Mouse (Mus musculus) heart, postnatal 25 days (tissue): ENCODE results near the gene Reln. TPM values are rescaled to one million over a fixed set of nuclear protein-coding genes. Genes with fewer than 3 reads are reported as not detected.

ENCODE experiments used
- DNase-seq: peaks from one replicate; pipeline ENCODE4 v3.0.0; 2022; ENCODE audit warnings: low spot score
- intact Hi-C: fragments of 180-260 bp; cut with DNase I; formaldehyde crosslinking; loops from one replicate; pipeline ENCODE4 v1.15.1; 2025
- total RNA-seq, 2 experiments: library from RNA; stranded (reverse); gene quantifications; 2 replicates each; pipeline ENCODE4 v1.2.3; 2021

Reln gene
- total RNA-seq, 2 experiments from 2014 or later: 3.3 to 3.8 TPM

DNA sequence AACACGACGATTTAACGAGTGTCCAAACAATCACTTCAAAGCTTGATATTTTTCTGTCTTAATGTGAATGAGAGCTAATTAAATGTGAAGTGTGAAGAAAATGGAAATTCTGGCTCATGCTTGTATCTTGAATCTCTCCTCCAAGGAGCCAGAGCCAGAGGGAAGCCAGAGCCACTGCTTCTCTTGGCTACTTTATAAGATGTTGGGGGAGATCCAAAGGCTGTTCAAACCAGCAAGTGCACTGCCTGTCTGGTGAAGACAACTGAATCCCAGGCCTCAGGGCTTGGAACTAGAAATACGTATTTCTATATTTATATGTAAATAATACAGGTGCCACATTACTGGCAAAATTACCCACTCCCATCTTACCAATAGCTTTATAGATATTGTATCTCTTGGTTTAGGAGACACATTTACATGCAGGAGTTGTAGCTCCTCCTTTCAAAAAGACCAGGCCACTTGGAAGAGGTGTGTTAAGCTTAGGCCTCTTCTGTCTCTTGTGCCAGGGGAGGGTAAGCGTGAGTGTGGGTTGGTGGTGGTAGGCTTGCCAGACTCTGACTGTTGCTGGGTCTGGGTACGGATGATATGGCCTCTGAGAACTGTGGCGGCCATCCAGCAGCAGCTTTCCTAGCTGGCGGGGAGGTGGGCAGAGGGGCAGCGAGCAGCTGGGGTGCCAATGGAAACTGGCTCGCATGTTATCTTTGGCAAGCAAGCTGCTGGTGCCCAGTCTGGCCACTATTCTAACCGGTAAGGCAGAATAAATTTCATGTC, 395.6 kb downstream of the Reln start:
- no peak for DNase-seq
- intact Hi-C loops: no loop called here

- intact Hi-C loops: no loop called here
- DNase-seq: no peak
Measured at GRCm38 (mm10) chr5:21947610-21948381, 396.7 kb downstream of the Reln start.

DNA sequence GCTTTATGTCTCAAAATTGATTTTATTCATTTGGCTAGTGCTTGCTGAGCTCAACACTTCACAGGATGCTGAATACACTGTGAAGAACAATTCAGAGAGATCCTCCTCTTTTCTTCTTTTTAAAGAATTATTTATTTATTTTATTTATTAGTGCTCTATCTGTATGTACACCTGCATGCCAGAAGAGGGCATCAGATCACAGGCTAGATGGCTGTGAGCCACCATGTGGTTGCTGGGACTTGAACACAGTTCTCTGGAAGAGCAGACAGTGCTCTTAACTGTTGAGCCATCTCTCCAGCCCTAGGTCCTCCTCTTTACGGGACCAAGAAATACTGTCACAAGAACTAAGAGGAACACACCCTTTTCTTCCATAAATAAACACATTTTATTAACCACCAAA, 399.9 kb downstream of the Reln start:
- no peak for DNase-seq
- intact Hi-C loops: no loop called here

DNA sequence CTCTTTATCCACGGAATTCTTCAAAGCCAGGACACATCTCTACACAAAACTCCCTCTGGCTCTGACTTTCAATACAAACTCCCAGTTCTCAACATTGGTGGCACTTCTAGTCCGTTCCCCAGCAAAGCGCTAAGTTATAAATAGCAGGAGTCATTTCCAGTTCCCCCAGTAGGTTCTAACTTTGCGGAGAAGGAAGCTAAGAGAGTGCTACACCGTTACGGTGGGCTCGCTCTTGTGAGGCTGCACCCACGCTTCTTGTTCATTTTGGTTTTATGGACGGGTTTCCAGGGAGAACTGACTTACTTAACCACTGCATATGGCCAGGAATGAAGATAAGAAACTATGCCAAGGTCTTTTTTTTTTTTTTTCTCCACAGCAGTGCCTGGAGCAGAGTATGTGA, 405.1 kb downstream of the Reln start:
- no peak for DNase-seq
- intact Hi-C loops: loop anchor here (5.0 kb wide), 1 partner anchor 568 kb away; no protein-coding TSS in a partner anchor

DNA sequence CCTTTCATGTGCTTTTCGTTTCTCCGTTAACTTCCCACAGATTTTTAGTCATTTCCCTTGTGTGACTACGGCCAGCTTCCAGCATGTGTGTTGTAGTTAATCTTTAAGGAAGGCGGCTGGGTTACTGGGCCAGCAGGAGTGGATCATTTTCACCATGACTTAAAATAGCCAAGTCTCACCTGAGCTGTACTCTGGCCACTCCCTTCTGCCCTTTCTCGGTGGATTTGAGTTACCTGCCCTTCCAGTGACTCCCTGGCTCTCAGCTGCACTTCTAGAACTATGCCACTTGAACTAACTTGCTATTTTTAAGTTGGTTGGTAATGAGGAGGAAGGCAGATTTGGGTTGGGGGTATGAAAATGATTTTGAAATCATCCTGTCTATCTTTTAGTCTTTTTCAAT, 406.4 kb downstream of the Reln start:
- intact Hi-C loops: loop anchor here (5.0 kb wide), 1 partner anchor 569 kb away; no protein-coding TSS in a partner anchor
- no peak for DNase-seq

DNA sequence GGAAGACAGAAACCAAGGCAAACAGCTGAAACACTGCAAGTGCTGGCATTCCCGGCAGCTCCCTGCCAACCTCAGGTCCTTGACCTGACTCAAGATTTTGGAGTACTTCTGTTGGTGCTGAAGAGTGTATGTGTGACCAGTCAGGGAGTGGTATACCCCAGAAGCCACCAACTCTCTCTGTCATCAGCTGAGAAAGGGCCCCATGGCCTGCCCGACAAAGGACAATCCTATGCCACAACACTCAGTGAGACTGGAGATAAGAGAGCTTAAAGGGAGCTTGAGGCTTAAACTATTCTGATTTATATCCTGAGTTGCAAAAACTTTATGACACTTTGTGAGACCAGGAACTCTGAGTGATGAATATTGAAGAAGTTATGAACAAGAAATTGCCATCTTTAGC, 407.9 kb downstream of the Reln start:
- no peak for DNase-seq
- intact Hi-C loops: loop anchor here (5.0 kb wide), 1 partner anchor 571 kb away; no protein-coding TSS in a partner anchor

DNA sequence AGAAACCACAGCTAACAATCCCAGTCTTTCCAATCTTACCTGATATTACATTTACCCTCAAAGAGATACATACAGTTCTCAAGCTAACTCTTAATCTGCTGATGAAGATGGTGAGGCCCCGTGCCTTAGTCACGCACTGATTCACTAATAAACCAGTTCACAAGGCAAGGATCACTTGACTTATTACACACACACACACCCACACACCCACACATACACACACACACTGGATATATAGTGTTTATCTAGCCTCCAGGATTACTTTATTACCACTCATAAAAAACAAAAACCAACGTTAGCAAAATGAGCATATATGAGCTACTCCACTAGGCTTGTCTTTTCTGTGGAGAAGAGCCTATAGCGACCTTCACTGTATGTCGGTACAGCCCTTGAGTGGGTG, 408.4 kb downstream of the Reln start:
- no peak for DNase-seq
- intact Hi-C loops: loop anchor here (5.0 kb wide), 1 partner anchor 571 kb away; no protein-coding TSS in a partner anchor

GRCm38 (mm10) chr5:21934811-21935396, 409.6 kb downstream of the Reln start:
- intact Hi-C loops: loop anchor here (5.0 kb wide), 2 partner anchors 572 to 582 kb away; no protein-coding TSS in a partner anchor

GRCm38 (mm10) chr5:21934173-21934698, 410.3 kb downstream of the Reln start:
- intact Hi-C loops: loop anchor here (5.0 kb wide), 1 partner anchor 583 kb away; no protein-coding TSS in a partner anchor

More at GRCm38 (mm10) chr5:21934811-21935396, 409.6 kb downstream of the Reln start:
- DNase-seq: no peak

DNA sequence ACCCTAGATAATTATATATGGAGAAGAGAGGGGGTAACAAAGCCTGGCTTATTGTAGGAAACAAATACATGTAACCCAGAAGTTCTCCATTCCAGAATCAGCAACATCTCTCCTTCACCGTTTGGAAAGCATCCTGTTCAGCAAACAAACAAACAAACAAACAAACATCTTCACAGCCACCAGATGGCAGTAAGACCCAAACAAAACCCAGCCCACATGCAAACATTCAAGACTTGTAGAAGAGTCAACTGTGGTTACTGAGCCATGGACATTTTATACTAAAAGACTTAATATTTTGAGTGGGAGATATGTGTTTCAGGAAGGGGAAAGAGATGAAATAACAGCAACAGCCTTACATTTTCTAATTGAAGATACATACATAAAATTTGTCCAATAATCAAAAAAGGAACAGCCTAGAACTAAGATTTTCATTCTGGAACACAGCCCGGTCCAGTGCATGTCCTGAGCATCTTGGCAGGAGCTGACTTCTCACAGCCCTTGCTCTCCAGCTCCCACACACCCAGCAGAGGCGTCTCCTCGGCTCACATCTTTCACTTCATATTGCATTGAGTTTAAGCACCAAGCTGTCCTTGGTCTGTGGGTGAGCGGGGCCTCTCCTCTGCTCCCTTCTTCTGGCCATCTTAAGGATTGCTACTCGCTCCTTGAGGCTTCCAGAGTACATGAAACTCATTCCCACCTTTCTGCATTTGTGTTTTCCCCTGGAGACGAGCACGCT, 411.0 kb downstream of the Reln start:
- intact Hi-C loops: loop anchor here (5.0 kb wide), 1 partner anchor 584 kb away; no protein-coding TSS in a partner anchor
- no peak for DNase-seq

More at GRCm38 (mm10) chr5:21934173-21934698, 410.3 kb downstream of the Reln start:
- DNase-seq: no peak

GRCm38 (mm10) chr5:21931151-21931550, 413.4 kb downstream of the Reln start:
- DNase-seq: no peak
- intact Hi-C loops: loop anchor here (5.0 kb wide), 1 partner anchor 586 kb away; no protein-coding TSS in a partner anchor

- no peak for DNase-seq
- intact Hi-C loops: no loop called here
Measured at GRCm38 (mm10) chr5:21920310-21920709, 424.2 kb downstream of the Reln start.

- DNase-seq: no peak
- intact Hi-C loops: no loop called here
Measured at GRCm38 (mm10) chr5:21919281-21919780, 425.2 kb downstream of the Reln start.

DNA sequence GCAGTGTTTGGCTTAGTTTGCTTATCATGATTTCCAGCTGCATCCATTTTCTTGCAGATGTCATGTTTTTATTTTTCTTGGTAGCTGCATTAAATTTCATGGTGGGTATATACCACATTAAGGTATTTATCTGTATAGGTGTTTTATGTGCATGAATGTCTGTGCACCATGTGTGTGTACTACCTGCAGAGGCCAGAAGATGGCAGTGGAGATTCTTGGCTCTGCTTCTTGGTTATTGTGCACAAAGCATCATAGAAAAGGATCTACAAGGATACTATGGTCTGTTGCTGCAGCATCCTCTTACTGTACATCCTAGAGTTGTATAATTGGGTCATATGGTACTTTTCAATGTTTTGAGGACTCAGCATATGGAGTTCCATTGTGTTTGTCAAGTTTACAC, 428.5 kb downstream of the Reln start:
- no peak for DNase-seq
- intact Hi-C loops: no loop called here

GRCm38 (mm10) chr5:21914776-21915175, 429.7 kb downstream of the Reln start:
- no peak for DNase-seq
- intact Hi-C loops: no loop called here

DNA sequence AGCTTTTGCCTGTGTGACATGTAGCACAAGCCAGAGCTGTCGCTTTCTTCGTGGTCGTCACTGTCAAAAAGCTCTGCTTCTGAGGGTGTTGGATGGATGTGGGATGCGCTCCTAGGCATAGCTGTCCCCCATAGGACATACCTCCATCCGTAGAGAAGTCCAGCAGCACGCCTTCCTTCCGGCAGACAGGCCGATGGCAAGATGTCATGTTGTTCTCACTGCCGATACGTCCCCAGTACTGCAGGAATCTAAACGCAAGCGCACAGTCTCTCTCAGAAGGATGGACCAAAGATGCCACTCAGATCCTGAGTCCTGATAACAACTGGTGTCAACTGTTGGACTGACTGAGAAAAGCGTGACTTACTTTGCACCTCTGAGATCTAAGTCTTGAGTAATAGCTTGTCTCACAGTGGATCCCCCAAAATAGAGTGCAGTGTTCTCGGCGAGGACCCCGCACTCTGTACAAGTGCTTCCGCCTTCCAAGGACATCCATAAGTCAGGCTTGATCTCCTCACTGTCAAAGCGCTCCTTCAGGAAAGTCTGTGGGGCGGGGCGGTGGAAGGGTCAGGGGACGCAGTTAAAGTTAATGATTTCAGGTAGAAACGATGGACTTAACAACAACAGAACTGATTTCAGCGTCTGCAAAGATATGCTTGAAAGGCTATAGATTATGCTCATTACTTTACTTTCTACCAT, 431.5 kb downstream of the Reln start:
- no peak for DNase-seq

GRCm38 (mm10) chr5:21910726-21911125, 433.8 kb downstream of the Reln start:
- intact Hi-C loops: no loop called here

More for the DNA sequence above, 431.5 kb downstream of the Reln start:
- intact Hi-C loops: no loop called here

GRCm38 (mm10) chr5:21909713-21910112, 434.8 kb downstream of the Reln start:
- intact Hi-C loops: no loop called here
- no peak for DNase-seq

More at GRCm38 (mm10) chr5:21910726-21911125, 433.8 kb downstream of the Reln start:
- no peak for DNase-seq
